Mouse (Mus musculus) embryonic facial prominence, embryonic 11.5 days (tissue): Measurements from ENCODE around the gene Ripor1. TPM values are rescaled to one million over a fixed set of nuclear protein-coding genes. Genes with fewer than 3 reads are reported as not detected.

Experiments used
- ATAC-seq: fragments of 200-750 bp; cut with Nextera tagmentation; replicated peaks from 2 replicates; pipeline ENCODE4 v1.8.0; 2017; ENCODE audit warnings: low read depth; ENCODE audit not compliant: insufficient number of reproducible peaks, low FRiP score, low TSS enrichment
- DNase-seq: peaks from one replicate; pipeline ENCODE4 v3.0.0-alpha.2; 2015; ENCODE audit warnings: low spot score
- H3K27ac ChIP-seq: fragments of 300-500 bp; sonication (generic); replicated peaks from 2 replicates; pipeline ENCODE4 v1.5.1; 2014; ENCODE audit warnings: mild to moderate bottlenecking, low read depth, low read length, control low read depth
- H3K27me3 ChIP-seq: fragments of 300-500 bp; sonication (generic); 2 replicates; pipeline ENCODE4 v1.6.1; 2014; ENCODE audit warnings: mild to moderate bottlenecking, low read length, moderate library complexity, mixed read lengths; ENCODE audit not compliant: control insufficient read depth, insufficient read depth
- H3K36me3 ChIP-seq: fragments of 300-500 bp; sonication (generic); replicated peaks from 2 replicates; pipeline ENCODE4 v1.6.1; 2014; ENCODE audit warnings: low read depth, mild to moderate bottlenecking, low read length, moderate library complexity, mixed read lengths; ENCODE audit not compliant: control insufficient read depth, insufficient read depth
- H3K4me1 ChIP-seq: fragments of 300-500 bp; sonication (generic); 2 replicates; pipeline ENCODE4 v1.6.1; 2014; ENCODE audit warnings: low read length, mixed read lengths; ENCODE audit not compliant: control insufficient read depth, insufficient read depth
- H3K4me2 ChIP-seq: fragments of 300-500 bp; sonication (generic); 2 replicates; pipeline ENCODE4 v1.6.1; 2014; ENCODE audit warnings: low read depth, mild to moderate bottlenecking, control low read depth, low read length, moderate library complexity
- H3K4me3 ChIP-seq: fragments of 300-500 bp; sonication (generic); 2 replicates; pipeline ENCODE4 v1.5.1; 2014; ENCODE audit warnings: low read depth, low read length, control low read depth
- H3K9ac ChIP-seq: fragments of 300-500 bp; sonication (generic); replicated peaks from 2 replicates; pipeline ENCODE4 v1.6.1; 2014; ENCODE audit warnings: mild to moderate bottlenecking, control low read depth, low read length
- H3K9me3 ChIP-seq: fragments of 300-500 bp; sonication (generic); replicated peaks from 2 replicates; pipeline ENCODE4 v1.6.1; 2016; ENCODE audit warnings: mild to moderate bottlenecking, low read length, inconsistent platforms, mixed read lengths; ENCODE audit not compliant: control insufficient read depth
- WGBS: fragments of 180-500 bp; shearing (Covaris S2); extraction: QIAGEN DNeasy Blood & Tissue Kit; methylation state at CpG from one replicate; pipeline ENCODE4 v1.1.7; 2014; 5-methylcytosine and 5-hydroxymethylcytosine counted together
- polyA plus RNA-seq: library from polyadenylated mRNA; unstranded; fragments of >200 nt; fragmentation: Nextera tagmentation; extraction: Ambion mirVana; gene quantifications from 2 replicates; pipeline ENCODE4 v1.2.1, GENCODE M21; 2014

Ripor1 gene
- polyA plus RNA-seq, 1 experiment from 2014 or later, result 7.3 TPM

DNA sequence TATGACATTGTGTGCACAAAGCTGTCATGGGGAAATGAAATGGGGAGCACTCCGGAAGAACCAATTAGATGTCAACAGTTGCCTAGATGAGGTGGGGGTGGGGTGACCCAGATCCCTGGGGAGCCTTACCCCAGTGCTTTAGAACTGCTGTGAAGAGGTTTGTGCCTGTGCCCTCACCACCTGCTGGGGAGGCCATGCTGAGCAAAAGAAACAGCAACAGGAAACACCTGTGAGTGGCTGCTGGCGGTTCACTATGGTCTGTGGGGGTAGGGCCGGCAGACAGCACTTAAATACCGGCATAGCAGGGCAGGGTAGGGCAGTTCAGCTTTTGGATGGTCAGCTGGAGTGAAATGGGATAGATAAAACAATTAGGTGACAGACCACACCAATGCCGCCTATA, 18.1 kb downstream of the Ripor1 start:
- Histone ChIP-seq H3K4me3 (no peak overlapping the region), H3K36me3 (no peaks in the 10 kb centered on the region; the same call in 1 of the 2 replicates), H3K4me2 (no peak overlapping the region), H3K9ac (no peak overlapping the region), H3K9me3 (no peaks in the 10 kb centered on the region), H3K27ac (0 out of 2 replicates have a peak overlapping the region, but pooled peaks have one; percentile 20), H3K27me3 (no peaks in the 10 kb centered on the region), H3K4me1 (peaks cover 6% of the 10 kb centered on the region)
- 13% methylated on average over 5 of the region's 5 CpGs for WGBS
- peak; percentile 30 for DNase-seq
- no peak for ATAC-seq

DNA sequence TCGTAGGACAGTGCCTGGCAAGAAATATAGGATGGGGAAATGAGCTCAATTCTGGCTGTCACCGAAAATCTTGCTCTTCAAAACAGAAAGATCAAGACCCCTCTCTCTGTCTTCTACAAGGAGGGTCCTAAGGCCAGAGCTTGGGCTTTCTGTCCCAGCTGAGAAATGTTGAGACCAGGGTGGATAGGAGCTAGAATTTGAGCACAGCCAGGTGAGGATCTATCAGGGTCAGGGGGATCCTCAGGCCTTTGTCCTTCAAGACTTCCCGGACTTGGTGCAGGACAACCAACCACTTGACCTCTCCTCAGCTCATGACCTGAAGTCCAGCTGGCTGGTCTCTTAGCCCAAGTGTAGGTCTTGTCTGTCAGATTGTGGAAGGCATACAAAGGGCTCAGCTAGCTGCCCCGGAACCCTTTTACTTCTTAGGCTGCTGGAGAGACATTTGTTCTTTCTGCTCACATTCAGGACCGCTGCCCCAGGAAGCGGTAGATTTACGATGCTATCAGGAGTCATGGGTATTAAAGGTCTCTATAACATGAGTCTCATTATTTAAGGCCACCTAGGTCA, 18.7 kb downstream of the Ripor1 start:
- H3K9me3 ChIP-seq, result no peaks in the 10 kb centered on the region
- no peak overlapping the region for H3K27ac ChIP-seq

GRCm38 (mm10) chr8:105624401-105624800, 19.3 kb downstream of the Ripor1 start:
- 77% methylated on average over 3 of the region's 3 CpGs for WGBS
- Histone ChIP-seq H3K27ac (no peak overlapping the region), H3K4me2 (no peak overlapping the region), H3K4me1 (peaks cover 6% of the 10 kb centered on the region), H3K27me3 (no peaks in the 10 kb centered on the region), H3K36me3 (no peaks in the 10 kb centered on the region; the same call in 1 of the 2 replicates), H3K4me3 (no peak overlapping the region), H3K9ac (no peak overlapping the region; the same call in 1 of the 2 replicates), H3K9me3 (no peaks in the 10 kb centered on the region)
- DNase-seq (no peak), ATAC-seq (no peak)

More for the DNA sequence above, 18.7 kb downstream of the Ripor1 start:
- DNase-seq (no peak), ATAC-seq (no peak)
- Histone ChIP-seq H3K4me2 (no peak overlapping the region), H3K4me3 (no peak overlapping the region), H3K27me3 (no peaks in the 10 kb centered on the region), H3K4me1 (peaks cover 6% of the 10 kb centered on the region), H3K36me3 (no peaks in the 10 kb centered on the region; the same call in 1 of the 2 replicates), H3K9ac (no peak overlapping the region)
- WGBS, result 58% methylated on average over 7 of the region's 7 CpGs

GRCm38 (mm10) chr8:105624831-105625230, 19.8 kb downstream of the Ripor1 start:
- Histone ChIP-seq H3K27me3 (no peaks in the 10 kb centered on the region), H3K4me3 (no peak overlapping the region), H3K4me1 (peaks cover 6% of the 10 kb centered on the region), H3K36me3 (no peaks in the 10 kb centered on the region; the same call in 1 of the 2 replicates), H3K4me2 (no peak overlapping the region), H3K9me3 (no peaks in the 10 kb centered on the region), H3K9ac (no peak overlapping the region; the same call in 1 of the 2 replicates), H3K27ac (no peak overlapping the region)
- WGBS, result 55% methylated on average over 1 of the region's 1 CpGs
- no peak for ATAC-seq
- peak; percentile 42 for DNase-seq

- DNase-seq (no peak), ATAC-seq (no peak)
- no peak overlapping the region for H3K4me3 ChIP-seq
- no peaks in the 10 kb centered on the region for H3K9me3 ChIP-seq
- peaks cover 6% of the 10 kb centered on the region for H3K4me1 ChIP-seq
- no peaks in the 10 kb centered on the region for H3K27me3 ChIP-seq
- H3K9ac ChIP-seq, result no peak overlapping the region
- 88% methylated on average over 1 of the region's 1 CpGs for WGBS
- no peaks in the 10 kb centered on the region for H3K36me3 ChIP-seq
- no peak overlapping the region for H3K27ac ChIP-seq
- H3K4me2 ChIP-seq, result no peak overlapping the region
These were observed 21.0 kb downstream of the Ripor1 start for GRCm38 (mm10) chr8:105626086-105626485.

DNA sequence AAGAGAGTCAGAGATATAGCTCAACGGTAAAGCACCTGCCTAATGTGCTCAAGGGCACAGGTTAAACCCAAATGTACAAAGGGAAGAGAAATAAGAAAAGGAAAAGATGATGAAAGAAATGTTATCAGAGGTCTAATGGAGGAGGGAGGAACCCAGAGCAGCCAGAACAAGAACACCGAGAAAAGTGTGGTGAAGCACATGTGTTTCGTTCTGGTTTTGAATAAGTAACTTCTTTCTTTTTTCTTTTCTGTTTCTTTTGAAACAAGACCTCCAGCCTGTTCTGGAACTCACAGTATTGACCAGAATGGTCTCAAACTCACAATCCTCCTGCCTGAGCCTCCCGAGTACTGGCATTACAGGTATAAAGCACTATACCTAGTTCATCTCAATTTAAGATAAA, 24.3 kb downstream of the Ripor1 start:
- ATAC-seq, result no peak
- no peak overlapping the region for H3K4me2 ChIP-seq
- no peak overlapping the region for H3K4me3 ChIP-seq
- no peaks in the 10 kb centered on the region for H3K36me3 ChIP-seq
- H3K27ac ChIP-seq, result no peak overlapping the region
- DNase-seq, result no peak
- no peaks in the 10 kb centered on the region for H3K27me3 ChIP-seq
- H3K9me3 ChIP-seq, result no peaks in the 10 kb centered on the region
- H3K9ac ChIP-seq, result no peak overlapping the region
- 89% methylated on average over 4 of the region's 4 CpGs for WGBS
- H3K4me1 ChIP-seq, result no peaks in the 10 kb centered on the region

DNA sequence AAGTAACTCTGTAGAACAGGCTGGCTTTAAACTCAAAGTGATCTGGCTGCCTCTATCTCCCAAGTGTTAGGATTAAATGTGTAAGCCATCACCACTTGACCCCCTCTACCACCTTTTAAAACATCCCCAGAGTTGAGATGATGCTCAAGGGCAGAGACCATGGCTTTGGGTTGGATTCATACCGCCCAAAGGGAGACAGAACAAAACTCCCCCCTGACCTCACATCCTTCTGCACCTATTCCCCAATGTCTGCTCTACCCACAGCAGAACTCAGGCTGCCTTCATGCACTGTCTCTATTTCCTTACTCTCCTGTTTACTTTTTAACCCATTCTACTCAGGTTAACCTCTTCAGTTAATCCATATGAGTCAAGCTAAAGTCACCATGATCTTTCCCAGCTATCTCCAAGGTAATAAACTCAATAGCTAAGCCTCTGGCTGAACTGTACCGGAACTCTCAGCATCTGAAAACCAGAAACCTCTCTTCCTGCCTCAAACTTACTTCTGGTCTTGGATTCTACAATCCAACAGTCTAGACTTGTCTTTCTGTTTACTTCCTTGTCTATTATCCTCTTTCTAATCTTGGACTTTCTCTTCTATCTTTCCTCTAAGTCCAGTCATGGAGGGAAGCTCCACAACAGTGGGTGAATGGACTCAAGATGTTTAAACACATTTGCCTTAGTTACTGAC, 29.9 kb downstream of the Ripor1 start:
- Histone ChIP-seq H3K4me1 (peaks cover 3% of the 10 kb centered on the region; the same call in 1 of the 2 replicates), H3K9me3 (no peaks in the 10 kb centered on the region), H3K9ac (peak overlapping the region; percentile 100), H3K4me3 (peak overlapping the region; percentile 90), H3K4me2 (peak overlapping the region; percentile 52; the same call in 1 of the 2 replicates), H3K36me3 (no peaks in the 10 kb centered on the region), H3K27me3 (no peaks in the 10 kb centered on the region), H3K27ac (no peak overlapping the region)
- DNase-seq (no peak), ATAC-seq (no peak)
- 83% methylated on average over 2 of the region's 2 CpGs for WGBS

- peak overlapping the region; percentile 90 for H3K4me3 ChIP-seq
- peak overlapping the region; percentile 100 for H3K9ac ChIP-seq
- H3K9me3 ChIP-seq, result no peaks in the 10 kb centered on the region
- peaks cover 3% of the 10 kb centered on the region; the same call in 1 of the 2 replicates for H3K4me1 ChIP-seq
- DNase-seq (peak; percentile 20), ATAC-seq (no peak)
- peak overlapping the region; percentile 52 for H3K4me2 ChIP-seq
- 4% methylated on average over 11 of the region's 11 CpGs for WGBS
- no peaks in the 10 kb centered on the region for H3K36me3 ChIP-seq
- H3K27ac ChIP-seq, result peak overlapping the region; percentile 100
- H3K27me3 ChIP-seq, result no peaks in the 10 kb centered on the region
These were observed 30.4 kb downstream of the Ripor1 start for GRCm38 (mm10) chr8:105635481-105635880.
